Mouse (Mus musculus): ENCODE results near the gene Gm21293. TPM values are rescaled to one million over a fixed set of nuclear protein-coding genes. Genes with fewer than 3 reads are reported as not detected.
"Not testable (repeated sequence)": the region's sequence is repeated elsewhere in the genome, so short reads cannot be mapped to it uniquely, and the experiment has no call there.

Gm21293 gene
- 48.7 and 63.4 TPM in 2 replicates for total RNA-seq (2012; rRNA removed)

DNA sequence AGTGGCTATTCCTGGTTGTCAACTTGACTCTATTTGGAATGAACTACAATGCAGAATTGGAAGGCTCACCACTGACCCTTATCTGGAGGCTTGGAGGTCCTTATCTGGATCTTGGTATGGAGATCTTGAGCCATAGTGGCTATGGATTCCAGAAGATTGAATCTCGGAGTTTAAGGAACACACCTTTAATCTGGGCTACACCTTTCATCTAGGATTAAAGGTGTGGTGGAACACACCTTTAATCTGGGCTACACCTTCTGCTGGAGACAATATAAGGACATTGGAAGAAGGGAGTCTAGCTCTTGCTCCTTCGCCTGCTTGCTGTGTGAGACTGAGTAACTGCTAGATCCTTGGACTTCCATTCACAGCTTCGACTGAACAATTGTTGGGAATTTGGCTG lies at the start of gene Gm21293:
Gm21293 (plus strand) TSS at position 301 of the 400 bp plus-strand sequence.
- DNase-seq (ENCODE audit: low read depth, low spot score); H3K36me3 ChIP-seq (ENCODE audit: control insufficient read depth, insufficient read depth, low read length, poor library complexity, severe bottlenecking); H3K9ac ChIP-seq (ENCODE audit: insufficient read depth, low read depth, low read length, poor library complexity, severe bottlenecking); in situ Hi-C loops (cut with MboI; ENCODE audit: low sequenced_read_pairs in 2 of 2, unreplicated experiment in 2 of 2); H3K9me3 ChIP-seq (ENCODE audit: control insufficient read depth, insufficient read depth, low read depth, low read length); H3K4me3 ChIP-seq (ENCODE audit: insufficient read depth in 1 of 2, low read depth in 1 of 2, low read length in 2 of 2, poor library complexity in 1 of 2, severe bottlenecking in 1 of 2); H3K27ac ChIP-seq (ENCODE audit: insufficient read depth, low read depth, low read length, poor library complexity, severe bottlenecking); H3K4me1 ChIP-seq (ENCODE audit: control insufficient read depth in 2 of 2, insufficient read depth in 2 of 2, low read length in 2 of 2, poor library complexity in 1 of 2): not testable (repeated sequence)

DNA sequence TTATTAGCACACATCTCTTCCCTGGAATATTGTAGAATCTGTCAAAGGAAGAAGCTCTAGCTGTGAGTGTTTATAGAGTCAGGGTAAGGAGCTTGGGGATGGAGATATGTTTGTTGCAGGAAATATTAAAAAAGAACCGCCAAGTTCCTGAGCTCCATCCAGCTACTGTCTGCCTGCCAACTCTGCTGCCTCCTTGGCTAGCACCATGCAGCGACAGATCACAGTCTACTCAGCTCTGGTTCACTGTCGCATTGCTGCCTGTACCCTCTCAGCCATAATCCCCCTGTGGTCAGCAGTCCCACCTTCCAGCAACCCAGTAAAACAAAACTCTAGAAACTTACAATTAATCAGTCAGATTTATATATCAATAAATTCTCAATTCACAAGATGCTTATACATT lies 32.7 kb upstream of the Gm21293 start:
- no peak overlapping the region for H3K9ac ChIP-seq (ENCODE audit: insufficient read depth, low read depth, low read length, poor library complexity, severe bottlenecking)
- DNase-seq (ENCODE audit: low read depth, low spot score), result no peak

DNA sequence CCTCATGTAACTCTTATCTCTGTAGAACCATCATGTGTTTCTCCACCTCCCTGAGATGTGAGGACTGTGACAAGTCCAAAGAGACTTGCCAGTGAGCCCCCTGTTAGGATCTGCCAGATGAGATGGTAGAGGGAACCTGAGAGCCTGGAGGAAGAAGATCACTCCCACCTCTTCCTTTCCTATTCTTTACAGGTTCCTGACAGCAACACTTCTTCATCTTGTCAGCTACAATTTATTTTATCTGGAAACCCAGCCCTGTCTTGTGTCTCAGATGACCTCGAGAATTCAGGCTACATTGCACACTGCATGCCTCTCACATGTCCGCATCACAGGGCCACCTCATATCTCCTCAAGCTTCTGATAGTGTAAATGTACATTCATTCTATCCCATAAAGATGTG lies 24.5 kb upstream of the Gm21293 start:
- TF ChIP-seq HCFC1 (IDR thresholded peaks at IDR 0.05; ENCODE audit: borderline replicate concordance, insufficient read depth, low read length) (no peak), CHD2 (IDR thresholded peaks at IDR 0.05; ENCODE audit: low read depth, low read length) (no peak), ZNF384 (IDR thresholded peaks at IDR 0.05; ENCODE audit: low read depth, low read length) (no peak), MAFK (IDR thresholded peaks at IDR 0.05; ENCODE audit: insufficient read depth, low read depth, low read length) (no peak), ZC3H11A (IDR thresholded peaks at IDR 0.05; ENCODE audit: borderline replicate concordance, low read depth, low read length) (no peak)
- in situ Hi-C loops (cut with MboI; ENCODE audit: low sequenced_read_pairs in 2 of 2, unreplicated experiment in 2 of 2), result no loop called here
- no peak overlapping the region for H3K9ac ChIP-seq (ENCODE audit: insufficient read depth, low read depth, low read length, poor library complexity, severe bottlenecking)
- no peaks in the 10 kb centered on the region for H3K4me1 ChIP-seq (ENCODE audit: control insufficient read depth in 2 of 2, insufficient read depth in 2 of 2, low read length in 2 of 2, poor library complexity in 1 of 2)
- H3K9me3 ChIP-seq (ENCODE audit: control insufficient read depth, insufficient read depth, low read depth, low read length), result no peaks in the 10 kb centered on the region
- no peak overlapping the region for H3K27ac ChIP-seq (ENCODE audit: insufficient read depth, low read depth, low read length, poor library complexity, severe bottlenecking)
- DNase-seq (ENCODE audit: low read depth, low spot score), result no peak
- no peak overlapping the region for H3K4me3 ChIP-seq (ENCODE audit: insufficient read depth in 1 of 2, low read depth in 1 of 2, low read length in 2 of 2, poor library complexity in 1 of 2, severe bottlenecking in 1 of 2)
- no peaks in the 10 kb centered on the region for H3K36me3 ChIP-seq (ENCODE audit: control insufficient read depth, insufficient read depth, low read length, poor library complexity, severe bottlenecking)

More for the DNA sequence above, 32.7 kb upstream of the Gm21293 start:
- no peaks in the 10 kb centered on the region for H3K4me1 ChIP-seq (ENCODE audit: control insufficient read depth in 2 of 2, insufficient read depth in 2 of 2, low read length in 2 of 2, poor library complexity in 1 of 2)
- H3K36me3 ChIP-seq (ENCODE audit: control insufficient read depth, insufficient read depth, low read length, poor library complexity, severe bottlenecking), result no peaks in the 10 kb centered on the region
- TF ChIP-seq ZC3H11A (IDR thresholded peaks at IDR 0.05; ENCODE audit: borderline replicate concordance, low read depth, low read length), result no peak
- no peak for TF ChIP-seq HCFC1 (IDR thresholded peaks at IDR 0.05; ENCODE audit: borderline replicate concordance, insufficient read depth, low read length)
- TF ChIP-seq CHD2 (IDR thresholded peaks at IDR 0.05; ENCODE audit: low read depth, low read length), result no peak
- TF ChIP-seq ZNF384 (IDR thresholded peaks at IDR 0.05; ENCODE audit: low read depth, low read length), result no peak
- TF ChIP-seq MAFK (IDR thresholded peaks at IDR 0.05; ENCODE audit: insufficient read depth, low read depth, low read length), result no peak
- H3K9me3 ChIP-seq (ENCODE audit: control insufficient read depth, insufficient read depth, low read depth, low read length), result no peaks in the 10 kb centered on the region
- no peak overlapping the region for H3K4me3 ChIP-seq (ENCODE audit: insufficient read depth in 1 of 2, low read depth in 1 of 2, low read length in 2 of 2, poor library complexity in 1 of 2, severe bottlenecking in 1 of 2)
- in situ Hi-C loops (cut with MboI; ENCODE audit: low sequenced_read_pairs in 2 of 2, unreplicated experiment in 2 of 2), result no loop called here
- H3K27ac ChIP-seq (ENCODE audit: insufficient read depth, low read depth, low read length, poor library complexity, severe bottlenecking), result no peak overlapping the region

DNA sequence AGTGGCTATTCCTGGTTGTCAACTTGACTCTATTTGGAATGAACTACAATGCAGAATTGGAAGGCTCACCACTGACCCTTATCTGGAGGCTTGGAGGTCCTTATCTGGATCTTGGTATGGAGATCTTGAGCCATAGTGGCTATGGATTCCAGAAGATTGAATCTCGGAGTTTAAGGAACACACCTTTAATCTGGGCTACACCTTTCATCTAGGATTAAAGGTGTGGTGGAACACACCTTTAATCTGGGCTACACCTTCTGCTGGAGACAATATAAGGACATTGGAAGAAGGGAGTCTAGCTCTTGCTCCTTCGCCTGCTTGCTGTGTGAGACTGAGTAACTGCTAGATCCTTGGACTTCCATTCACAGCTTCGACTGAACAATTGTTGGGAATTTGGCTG lies 8.4 kb downstream of the Gm21293 start, which contains the start of gene Gm6763:
Gm6763 (plus strand) TSS at position 301 of the 400 bp plus-strand sequence.
- DNase-seq (ENCODE audit: low read depth, low spot score); H3K4me3 ChIP-seq (ENCODE audit: insufficient read depth in 1 of 2, low read depth in 1 of 2, low read length in 2 of 2, poor library complexity in 1 of 2, severe bottlenecking in 1 of 2); H3K9ac ChIP-seq (ENCODE audit: insufficient read depth, low read depth, low read length, poor library complexity, severe bottlenecking); in situ Hi-C loops (cut with MboI; ENCODE audit: low sequenced_read_pairs in 2 of 2, unreplicated experiment in 2 of 2); H3K36me3 ChIP-seq (ENCODE audit: control insufficient read depth, insufficient read depth, low read length, poor library complexity, severe bottlenecking); H3K4me1 ChIP-seq (ENCODE audit: control insufficient read depth in 2 of 2, insufficient read depth in 2 of 2, low read length in 2 of 2, poor library complexity in 1 of 2); H3K27ac ChIP-seq (ENCODE audit: insufficient read depth, low read depth, low read length, poor library complexity, severe bottlenecking); H3K9me3 ChIP-seq (ENCODE audit: control insufficient read depth, insufficient read depth, low read depth, low read length): not testable (repeated sequence)

DNA sequence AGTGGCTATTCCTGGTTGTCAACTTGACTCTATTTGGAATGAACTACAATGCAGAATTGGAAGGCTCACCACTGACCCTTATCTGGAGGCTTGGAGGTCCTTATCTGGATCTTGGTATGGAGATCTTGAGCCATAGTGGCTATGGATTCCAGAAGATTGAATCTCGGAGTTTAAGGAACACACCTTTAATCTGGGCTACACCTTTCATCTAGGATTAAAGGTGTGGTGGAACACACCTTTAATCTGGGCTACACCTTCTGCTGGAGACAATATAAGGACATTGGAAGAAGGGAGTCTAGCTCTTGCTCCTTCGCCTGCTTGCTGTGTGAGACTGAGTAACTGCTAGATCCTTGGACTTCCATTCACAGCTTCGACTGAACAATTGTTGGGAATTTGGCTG lies 16.9 kb downstream of the Gm21293 start, which contains the start of gene Gm8764:
Gm8764 (plus strand) TSS at position 301 of the 400 bp plus-strand sequence.
- in situ Hi-C loops (cut with MboI; ENCODE audit: low sequenced_read_pairs in 2 of 2, unreplicated experiment in 2 of 2); H3K4me3 ChIP-seq (ENCODE audit: insufficient read depth in 1 of 2, low read depth in 1 of 2, low read length in 2 of 2, poor library complexity in 1 of 2, severe bottlenecking in 1 of 2); H3K36me3 ChIP-seq (ENCODE audit: control insufficient read depth, insufficient read depth, low read length, poor library complexity, severe bottlenecking); H3K9ac ChIP-seq (ENCODE audit: insufficient read depth, low read depth, low read length, poor library complexity, severe bottlenecking); DNase-seq (ENCODE audit: low read depth, low spot score); H3K9me3 ChIP-seq (ENCODE audit: control insufficient read depth, insufficient read depth, low read depth, low read length); H3K4me1 ChIP-seq (ENCODE audit: control insufficient read depth in 2 of 2, insufficient read depth in 2 of 2, low read length in 2 of 2, poor library complexity in 1 of 2); H3K27ac ChIP-seq (ENCODE audit: insufficient read depth, low read depth, low read length, poor library complexity, severe bottlenecking): not testable (repeated sequence)

DNA sequence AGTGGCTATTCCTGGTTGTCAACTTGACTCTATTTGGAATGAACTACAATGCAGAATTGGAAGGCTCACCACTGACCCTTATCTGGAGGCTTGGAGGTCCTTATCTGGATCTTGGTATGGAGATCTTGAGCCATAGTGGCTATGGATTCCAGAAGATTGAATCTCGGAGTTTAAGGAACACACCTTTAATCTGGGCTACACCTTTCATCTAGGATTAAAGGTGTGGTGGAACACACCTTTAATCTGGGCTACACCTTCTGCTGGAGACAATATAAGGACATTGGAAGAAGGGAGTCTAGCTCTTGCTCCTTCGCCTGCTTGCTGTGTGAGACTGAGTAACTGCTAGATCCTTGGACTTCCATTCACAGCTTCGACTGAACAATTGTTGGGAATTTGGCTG lies 25.4 kb downstream of the Gm21293 start, which contains the start of gene Gm21304:
Gm21304 (plus strand) TSS at position 301 of the 400 bp plus-strand sequence.
- H3K9ac ChIP-seq (ENCODE audit: insufficient read depth, low read depth, low read length, poor library complexity, severe bottlenecking); H3K36me3 ChIP-seq (ENCODE audit: control insufficient read depth, insufficient read depth, low read length, poor library complexity, severe bottlenecking); H3K4me1 ChIP-seq (ENCODE audit: control insufficient read depth in 2 of 2, insufficient read depth in 2 of 2, low read length in 2 of 2, poor library complexity in 1 of 2); H3K27ac ChIP-seq (ENCODE audit: insufficient read depth, low read depth, low read length, poor library complexity, severe bottlenecking); in situ Hi-C loops (cut with MboI; ENCODE audit: low sequenced_read_pairs in 2 of 2, unreplicated experiment in 2 of 2); H3K4me3 ChIP-seq (ENCODE audit: insufficient read depth in 1 of 2, low read depth in 1 of 2, low read length in 2 of 2, poor library complexity in 1 of 2, severe bottlenecking in 1 of 2); H3K9me3 ChIP-seq (ENCODE audit: control insufficient read depth, insufficient read depth, low read depth, low read length); DNase-seq (ENCODE audit: low read depth, low spot score): not testable (repeated sequence)

DNA sequence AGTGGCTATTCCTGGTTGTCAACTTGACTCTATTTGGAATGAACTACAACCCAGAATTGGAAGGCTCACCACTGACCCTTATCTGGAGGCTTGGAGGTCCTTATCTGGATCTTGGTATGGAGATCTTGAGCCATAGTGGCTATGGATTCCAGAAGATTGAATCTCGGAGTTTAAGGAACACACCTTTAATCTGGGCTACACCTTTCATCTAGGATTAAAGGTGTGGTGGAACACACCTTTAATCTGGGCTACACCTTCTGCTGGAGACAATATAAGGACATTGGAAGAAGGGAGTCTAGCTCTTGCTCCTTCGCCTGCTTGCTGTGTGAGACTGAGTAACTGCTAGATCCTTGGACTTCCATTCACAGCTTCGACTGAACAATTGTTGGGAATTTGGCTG lies 33.9 kb downstream of the Gm21293 start, which contains the start of gene Gm21312:
Gm21312 (plus strand) TSS at position 301 of the 400 bp plus-strand sequence.
- H3K27ac ChIP-seq (ENCODE audit: insufficient read depth, low read depth, low read length, poor library complexity, severe bottlenecking); DNase-seq (ENCODE audit: low read depth, low spot score); H3K4me1 ChIP-seq (ENCODE audit: control insufficient read depth in 2 of 2, insufficient read depth in 2 of 2, low read length in 2 of 2, poor library complexity in 1 of 2); H3K4me3 ChIP-seq (ENCODE audit: insufficient read depth in 1 of 2, low read depth in 1 of 2, low read length in 2 of 2, poor library complexity in 1 of 2, severe bottlenecking in 1 of 2); in situ Hi-C loops (cut with MboI; ENCODE audit: low sequenced_read_pairs in 2 of 2, unreplicated experiment in 2 of 2); H3K9ac ChIP-seq (ENCODE audit: insufficient read depth, low read depth, low read length, poor library complexity, severe bottlenecking); H3K36me3 ChIP-seq (ENCODE audit: control insufficient read depth, insufficient read depth, low read length, poor library complexity, severe bottlenecking); H3K9me3 ChIP-seq (ENCODE audit: control insufficient read depth, insufficient read depth, low read depth, low read length): not testable (repeated sequence)

All from ES-E14 (cell line).